Mouse (Mus musculus) embryo, embryonic 10 days (tissue): ENCODE results near the gene Slc25a26.

ENCODE experiments used
- DNase-seq: peaks from one replicate; pipeline ENCODE4 v3.0.0-alpha.2; 2015; ENCODE audit warnings: low spot score

The Slc25a26 gene

DNA sequence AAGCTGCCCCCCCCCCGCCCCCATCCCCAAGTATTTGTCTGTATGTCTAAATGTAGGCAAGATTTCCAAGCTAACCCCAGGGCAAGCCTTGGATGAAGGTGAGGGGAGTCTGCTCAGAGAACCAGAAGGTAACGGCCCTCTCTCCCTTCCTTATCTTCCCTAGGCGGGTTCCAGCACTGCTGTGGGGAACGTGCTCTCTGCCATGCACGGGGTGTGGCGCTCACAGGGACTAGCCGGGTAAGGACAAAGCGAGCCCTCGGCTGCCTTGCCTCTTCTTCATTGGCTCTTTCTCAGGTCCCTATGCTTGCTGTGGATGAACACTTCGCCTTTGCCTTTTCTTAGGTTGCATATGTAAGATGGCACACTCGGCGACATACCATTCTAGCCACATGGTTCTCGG is 98.9 kb downstream of the Slc25a26 start:
- DNase-seq = no peak

DNA sequence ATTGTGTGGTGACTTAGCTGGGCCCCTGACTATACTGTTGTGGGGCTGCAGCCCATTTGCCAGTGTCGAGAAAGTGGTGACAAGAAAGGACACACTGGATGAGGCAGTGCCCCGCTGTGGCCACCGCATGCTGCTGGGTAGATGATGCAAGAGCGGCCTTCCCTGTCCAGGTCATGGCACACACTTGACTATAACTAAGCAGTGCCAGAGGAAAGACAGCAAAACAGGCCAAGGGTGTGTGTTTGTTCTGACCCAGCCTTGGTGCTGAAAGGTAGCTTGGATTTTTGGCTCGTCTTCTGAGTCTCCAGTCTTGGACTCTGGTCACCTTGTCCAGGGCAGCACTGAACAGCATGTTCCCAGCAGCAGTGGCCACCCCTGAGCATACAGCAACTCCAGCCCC is 101.0 kb downstream of the Slc25a26 start:
- no peak for DNase-seq

DNA sequence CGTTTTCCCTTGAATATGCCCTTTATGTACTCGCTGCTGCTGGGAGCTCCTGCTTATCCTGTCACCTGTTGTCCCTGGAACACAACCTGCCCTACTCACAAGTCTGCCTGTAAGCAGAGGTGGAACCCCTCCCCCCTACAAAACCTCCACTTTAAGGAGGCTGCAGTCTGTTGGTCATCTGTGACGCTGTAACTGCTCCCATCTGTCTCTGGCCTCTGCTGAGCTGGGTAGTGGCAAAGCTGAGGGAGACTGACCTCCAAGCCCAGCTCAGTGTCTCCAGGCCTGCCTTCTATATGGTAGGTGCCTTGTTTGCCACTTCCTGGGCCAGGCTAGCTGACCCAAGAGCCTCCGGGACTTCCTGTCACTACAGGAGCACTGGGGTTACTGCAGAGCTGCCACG is 101.7 kb downstream of the Slc25a26 start:
- no peak for DNase-seq

DNA sequence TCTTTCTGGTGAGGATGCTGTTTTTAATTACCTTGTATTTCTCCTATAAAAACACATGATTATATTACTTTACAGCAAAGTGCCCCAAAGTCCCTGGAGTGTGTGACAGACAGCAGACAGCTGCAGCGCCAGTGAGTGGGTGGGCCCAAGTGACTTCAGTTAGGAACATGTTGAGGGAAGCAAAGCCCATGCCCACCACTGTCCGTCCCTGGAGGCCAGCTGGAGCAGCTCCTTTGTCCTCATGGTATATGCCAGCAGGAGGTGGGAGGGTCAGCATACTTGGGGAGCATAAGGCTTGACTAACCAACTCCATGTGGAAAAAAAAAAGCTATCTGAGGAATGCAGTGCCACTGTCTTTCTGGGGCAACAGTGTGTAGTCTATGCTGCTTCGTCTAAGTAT is 103.9 kb downstream of the Slc25a26 start:
- DNase-seq = peak; percentile 60

DNA sequence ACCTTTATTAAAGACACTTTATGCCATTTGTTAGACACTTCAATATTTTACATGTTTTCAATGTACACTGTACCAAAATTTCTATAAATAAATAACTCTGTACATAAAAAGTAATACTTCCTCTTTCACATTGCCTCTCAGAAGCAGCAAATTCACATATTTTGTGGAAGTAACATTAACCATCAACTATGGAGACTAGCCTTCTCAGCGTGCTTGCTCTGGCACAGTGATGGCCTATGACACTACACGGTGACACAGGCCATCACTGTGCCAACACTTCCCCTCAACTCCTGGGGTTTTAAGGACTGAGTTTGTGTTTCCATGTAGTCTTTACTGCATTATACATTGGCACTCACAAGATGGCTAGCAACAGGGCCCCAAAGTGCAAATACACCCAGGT is 104.4 kb downstream of the Slc25a26 start:
- DNase-seq = no peak

DNA sequence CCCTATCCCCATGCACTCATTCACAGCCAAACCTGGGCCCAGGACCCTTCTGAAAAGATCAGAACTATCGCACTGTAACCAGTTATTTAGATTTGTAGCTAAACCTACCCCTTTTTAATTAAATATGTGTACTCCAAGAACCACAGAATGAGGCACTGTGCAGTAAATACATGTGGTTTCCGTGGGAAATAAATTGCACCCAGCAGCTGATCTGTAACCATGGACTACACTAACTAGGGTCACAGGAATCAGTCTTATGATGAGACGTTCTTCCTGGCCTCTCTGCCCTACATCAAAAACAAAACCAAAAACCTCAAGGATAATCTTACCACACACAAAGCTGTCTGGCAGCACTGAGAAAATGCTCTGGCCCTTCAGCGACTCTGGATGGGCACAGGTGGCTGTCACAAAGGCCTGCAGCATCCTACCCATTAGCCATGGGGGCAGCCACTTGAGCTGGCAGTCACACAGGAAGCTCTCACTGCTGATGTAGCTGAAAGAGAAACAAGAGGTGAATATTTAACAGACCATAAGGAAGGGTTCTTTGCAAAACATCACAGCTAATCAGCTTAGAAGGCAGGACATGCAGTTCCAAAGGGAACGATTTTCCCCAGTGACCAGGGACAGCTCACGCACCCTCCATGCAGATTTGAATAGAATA is 113.2 kb downstream of the Slc25a26 start:
- DNase-seq = no peak

DNA sequence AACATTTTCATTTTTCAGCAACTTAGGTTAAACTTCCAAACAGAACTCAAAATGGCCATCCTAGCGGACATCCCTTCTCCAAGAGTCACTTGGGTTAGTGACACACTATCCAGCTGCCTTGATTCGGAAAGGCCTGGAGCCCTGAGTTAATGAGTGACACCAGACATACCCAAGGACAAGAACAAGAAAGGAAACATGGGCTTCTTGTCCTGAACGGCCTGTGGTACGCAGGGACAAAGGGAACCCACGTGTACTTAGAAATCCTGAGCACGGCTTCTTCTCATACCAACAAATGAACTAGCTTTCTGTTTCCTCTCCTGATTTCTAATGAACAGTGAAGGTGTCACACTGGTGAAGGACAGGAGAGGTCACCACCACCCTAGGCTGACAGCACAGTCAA is 114.2 kb downstream of the Slc25a26 start:
- no peak for DNase-seq

DNA sequence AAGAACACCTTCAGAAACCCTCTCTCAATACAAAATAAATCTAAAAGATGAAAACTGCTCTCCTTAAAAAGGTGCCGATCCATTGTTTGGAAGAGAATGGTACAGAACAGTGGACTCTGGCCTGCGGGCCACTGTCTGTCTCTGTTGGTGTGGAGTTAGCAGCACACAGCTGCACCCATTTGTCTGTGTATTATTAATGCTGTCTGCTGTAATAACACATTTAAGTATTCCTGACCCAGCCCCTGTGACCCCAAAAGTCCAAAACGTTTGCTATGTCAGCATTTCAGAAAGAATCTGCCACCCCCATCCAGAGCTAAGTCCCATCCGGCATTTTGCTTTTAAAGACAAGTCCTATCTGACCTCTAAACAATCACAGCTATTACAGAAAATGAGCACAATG is 115.8 kb downstream of the Slc25a26 start:
- no peak for DNase-seq

DNA sequence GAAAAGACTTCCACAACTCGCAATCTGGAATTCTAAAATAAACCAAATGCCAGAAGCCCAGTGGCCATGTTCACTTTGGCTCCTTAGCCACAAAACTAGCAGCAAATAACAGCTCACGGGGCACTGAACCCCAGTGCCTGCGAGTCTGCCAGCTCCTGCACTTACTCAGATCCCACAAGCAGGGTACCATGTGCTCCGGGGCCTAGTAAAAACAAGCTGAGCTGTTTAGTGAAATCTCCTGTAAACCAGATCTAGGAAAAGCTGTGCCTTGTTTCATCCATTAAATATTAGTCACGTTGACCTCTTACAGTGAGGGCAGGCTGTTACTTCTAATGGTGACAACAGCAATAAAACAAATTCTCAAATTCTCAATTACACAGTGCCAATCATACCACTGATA is 118.5 kb downstream of the Slc25a26 start:
- DNase-seq = no peak

DNA sequence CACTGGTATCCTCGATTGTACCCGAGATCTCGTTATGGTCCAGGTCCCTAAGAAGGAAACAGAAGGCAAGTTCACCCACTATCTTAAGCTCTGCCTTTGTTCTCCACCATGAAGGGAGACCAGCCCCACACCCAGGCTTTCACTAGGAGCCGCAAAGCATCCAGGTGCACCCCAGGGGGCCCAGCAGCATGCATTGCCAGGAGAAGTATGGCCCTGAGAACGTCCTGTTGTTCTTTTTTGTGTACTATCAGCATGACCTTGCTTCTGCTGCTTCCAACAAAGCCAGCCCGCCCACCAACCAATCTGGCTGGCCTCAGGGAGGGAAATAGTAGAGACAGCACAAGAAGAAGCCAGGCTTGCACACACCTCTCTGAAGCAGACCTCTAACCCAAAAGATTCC is 120.2 kb downstream of the Slc25a26 start:
- no peak for DNase-seq

DNA sequence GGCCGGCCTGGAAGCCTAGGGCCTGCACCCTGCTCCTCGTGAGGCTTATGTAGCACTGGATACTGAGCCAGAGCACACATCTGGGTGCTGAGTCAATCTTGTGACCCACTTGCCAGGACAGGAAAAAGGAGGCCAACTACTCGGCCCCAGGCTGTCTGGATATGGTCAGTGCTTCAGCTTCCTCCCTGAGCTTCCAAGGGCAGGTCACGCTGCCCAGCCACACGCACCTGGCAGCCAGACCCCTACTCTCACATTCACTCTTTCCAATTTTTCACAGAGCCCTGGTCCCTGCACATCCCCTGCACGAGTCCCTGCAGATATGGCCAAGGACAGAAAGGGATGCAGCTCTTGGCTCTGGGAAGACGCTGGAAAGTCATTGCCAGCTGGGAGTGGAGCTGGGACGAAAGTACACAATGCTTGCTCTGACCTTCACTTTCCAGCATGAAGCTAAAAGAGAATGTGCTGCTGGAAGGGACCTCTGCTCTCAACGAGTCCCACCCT is 120.7 kb downstream of the Slc25a26 start:
- no peak for DNase-seq

DNA sequence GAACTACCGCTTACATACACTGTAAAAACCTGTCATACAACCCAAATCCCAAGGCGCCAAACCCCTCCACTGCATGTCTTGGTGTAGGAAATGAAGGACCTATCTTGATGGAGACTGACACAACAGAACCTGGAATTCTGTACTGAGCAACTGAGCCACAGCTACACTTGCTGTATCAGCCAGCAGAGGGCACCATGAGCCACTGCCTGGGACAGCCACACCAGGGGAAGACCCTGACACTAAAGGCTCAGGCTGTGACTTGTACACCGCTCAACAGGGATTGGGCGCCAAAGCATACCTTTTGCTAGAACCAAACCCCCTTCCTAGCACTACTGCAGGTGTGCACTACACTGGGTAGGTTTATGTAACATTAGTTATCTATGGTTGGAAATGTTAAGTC is 122.9 kb downstream of the Slc25a26 start:
- DNase-seq = peak; percentile 80

DNA sequence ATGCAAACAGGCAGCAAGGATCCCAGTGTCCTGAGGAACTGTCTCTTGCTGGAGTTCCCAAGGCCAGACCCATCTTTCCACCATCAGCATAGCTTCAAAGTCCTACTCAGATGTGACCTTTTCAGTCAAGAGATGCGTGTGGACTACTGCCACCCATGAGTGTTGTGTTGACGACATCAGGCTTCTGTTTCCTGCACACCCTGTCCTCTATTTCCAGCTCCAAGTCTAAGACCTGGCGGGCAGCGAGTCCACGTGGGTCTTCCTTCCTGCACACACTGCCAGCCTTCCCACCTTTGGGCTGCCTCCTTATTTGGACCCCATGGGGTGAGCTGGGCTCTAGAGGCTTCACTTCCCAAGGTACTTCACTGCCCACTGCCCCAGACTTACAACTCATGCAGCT is 124.4 kb downstream of the Slc25a26 start:
- no peak for DNase-seq

DNA sequence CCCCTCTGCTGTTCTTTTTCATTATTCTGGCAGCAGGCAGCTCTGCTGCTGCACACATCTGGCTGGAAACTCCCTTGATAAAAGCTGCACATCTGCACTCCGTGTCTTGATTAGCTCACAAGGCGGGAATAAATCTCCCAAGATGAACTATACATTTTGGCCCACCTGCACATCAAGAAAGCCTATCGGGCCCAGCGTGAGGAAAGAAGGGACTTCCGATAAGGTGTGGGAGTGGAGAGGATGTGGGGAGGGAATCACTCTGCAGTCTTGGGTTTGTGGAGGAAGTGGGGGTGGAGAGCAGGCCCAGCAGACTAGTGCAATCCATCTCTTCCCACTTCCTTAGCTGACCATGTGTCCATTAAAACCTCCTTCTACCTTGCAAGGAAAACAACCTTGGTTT is 125.8 kb downstream of the Slc25a26 start:
- no peak for DNase-seq

DNA sequence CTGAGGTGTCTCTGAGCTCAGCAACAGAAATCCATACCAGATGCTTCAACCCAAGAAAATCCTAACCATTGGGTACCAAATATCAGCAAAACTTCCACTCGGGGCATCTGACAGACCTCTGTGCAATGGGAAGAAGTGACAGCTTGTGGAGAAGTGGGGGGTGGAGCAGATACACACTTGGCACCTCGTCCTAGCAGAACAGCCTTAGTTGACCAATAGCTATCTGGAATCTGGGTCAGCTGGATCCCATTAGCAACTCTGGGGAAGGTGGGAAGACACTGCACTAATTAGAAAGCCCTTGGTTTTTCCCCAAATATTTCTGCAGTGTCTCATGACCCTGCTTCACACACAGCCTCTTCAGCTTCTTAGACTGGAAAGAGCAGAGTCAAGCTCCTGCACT is 126.7 kb downstream of the Slc25a26 start:
- DNase-seq = no peak

DNA sequence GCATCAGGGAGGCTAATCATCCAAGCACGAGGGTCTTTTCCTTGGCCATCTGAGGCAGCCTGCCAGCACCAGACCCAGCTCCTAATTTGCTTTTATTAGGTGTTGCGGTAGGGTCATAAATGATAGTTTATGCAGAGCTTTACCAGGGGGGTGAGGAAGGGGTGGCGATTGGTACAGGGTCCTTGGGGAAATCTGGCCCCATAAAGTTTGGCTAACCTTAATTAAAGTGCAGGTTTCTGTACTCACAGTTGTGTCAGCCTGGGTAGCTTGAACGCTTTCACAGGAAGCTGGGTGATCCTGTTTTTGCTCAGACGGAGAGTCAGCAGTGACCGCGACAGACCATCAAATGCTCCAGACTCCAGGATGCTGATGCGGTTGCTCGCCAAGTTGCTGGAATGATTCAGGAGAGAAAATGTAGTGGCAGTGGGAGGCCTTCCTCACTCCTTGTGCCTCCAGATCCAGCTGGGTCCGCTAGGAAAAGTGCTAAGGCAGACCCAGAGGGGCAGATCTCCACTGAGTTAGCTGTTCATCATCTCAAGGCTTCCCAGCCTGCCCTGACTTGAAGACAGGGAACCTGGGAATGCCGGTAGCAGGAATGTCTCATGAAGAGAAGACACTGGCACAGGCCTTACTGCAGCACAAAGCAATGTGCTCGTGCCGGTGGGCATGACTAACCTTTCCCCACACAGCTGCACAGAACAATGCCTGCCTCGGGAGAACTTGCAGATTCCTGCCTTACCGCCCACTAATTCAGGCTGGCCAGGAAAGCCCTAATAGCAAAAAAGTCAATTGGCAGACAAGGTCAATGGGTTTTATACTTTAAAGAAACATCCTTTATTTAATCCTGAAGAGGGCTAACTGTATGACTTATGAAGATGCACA is 127.8 kb downstream of the Slc25a26 start:
- no peak for DNase-seq

DNA sequence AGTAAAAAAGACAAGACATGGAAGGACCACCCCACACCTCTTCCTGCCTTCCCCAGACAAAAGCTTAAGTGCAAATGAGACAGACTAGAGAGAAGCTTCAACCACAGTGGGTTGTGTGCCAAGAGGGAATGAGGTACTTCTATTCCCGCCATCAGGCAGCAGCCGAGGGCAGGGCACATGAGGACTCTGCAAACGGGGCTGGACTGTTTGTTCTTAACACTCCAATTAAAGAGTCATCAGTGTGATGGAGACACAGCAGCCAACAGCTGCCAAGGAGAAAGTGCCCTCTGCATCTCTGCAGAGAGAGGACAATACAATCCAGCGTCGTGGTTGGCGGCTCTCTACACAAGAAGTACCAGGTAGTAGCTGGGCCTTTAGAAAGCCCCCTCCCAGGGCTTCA is 128.7 kb downstream of the Slc25a26 start:
- DNase-seq = no peak

DNA sequence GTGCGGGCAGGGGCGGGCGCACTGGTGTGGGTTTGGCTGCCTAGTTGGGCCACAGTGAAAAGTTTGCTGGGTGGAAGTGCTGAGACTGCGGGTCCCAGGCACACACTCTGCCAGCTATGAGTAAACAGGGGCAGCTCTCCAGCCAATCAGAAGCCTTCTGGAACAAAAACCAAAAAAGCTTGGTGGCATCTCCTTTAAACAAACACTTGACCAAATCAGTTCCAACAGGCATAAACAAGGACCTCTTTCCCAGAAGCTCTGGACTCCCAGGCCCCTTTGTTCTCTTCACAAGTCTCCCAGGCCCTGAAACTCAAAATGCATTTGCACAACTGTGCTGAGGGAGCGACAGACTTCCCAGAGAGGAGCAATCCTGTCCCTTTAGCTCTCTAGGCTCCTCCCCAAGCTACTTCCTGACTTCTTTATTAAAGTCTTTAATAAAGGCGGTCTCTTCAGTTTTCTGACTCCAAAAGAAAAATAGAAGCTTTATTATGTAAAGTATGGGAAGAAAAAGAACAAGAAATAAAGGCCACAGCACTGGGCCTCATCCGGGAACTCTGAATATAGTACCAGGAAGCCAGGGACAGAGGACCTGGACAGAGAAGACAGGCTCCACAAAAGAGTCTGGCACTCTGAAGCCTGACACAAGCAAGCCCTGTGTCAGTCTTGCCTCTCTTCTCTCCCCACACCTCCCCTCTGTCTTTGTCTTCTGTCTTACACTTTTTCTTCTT is 131.1 kb downstream of the Slc25a26 start:
- DNase-seq = no peak

DNA sequence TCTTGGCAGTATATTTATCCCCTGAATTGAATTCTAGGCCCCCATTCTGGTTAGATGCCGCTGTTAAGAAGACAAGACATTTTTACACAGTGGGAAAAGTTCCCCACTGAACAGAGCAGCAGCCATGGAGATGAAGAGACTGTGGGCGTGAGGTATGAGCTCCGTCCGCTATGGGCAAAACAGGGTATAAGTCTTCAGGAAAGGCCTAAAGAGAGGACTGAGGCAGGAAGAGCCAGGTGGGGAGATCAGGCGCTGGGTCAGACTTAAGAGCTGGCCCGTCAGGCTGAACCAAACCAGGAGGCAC is 131.6 kb downstream of the Slc25a26 start:
- DNase-seq = no peak

DNA sequence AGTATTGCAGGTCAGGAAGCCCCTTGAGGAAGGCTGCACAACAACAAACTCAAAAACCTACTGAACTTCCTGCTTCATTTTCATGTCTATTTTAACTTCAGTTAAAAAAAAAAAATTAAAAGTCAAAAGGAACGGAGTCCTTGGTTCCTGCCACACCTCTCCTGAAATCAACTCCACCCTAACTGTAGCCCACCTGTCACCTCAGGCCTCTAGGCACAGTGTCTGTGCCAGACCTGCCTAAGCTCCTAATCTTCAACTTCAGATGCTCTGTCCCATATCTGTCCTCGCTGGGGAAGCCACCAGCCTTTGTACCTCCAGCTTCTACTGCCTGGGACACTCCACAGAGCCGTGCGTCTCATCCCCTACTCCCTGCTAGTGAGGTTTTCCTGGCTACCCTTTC is 134.1 kb downstream of the Slc25a26 start:
- no peak for DNase-seq

DNA sequence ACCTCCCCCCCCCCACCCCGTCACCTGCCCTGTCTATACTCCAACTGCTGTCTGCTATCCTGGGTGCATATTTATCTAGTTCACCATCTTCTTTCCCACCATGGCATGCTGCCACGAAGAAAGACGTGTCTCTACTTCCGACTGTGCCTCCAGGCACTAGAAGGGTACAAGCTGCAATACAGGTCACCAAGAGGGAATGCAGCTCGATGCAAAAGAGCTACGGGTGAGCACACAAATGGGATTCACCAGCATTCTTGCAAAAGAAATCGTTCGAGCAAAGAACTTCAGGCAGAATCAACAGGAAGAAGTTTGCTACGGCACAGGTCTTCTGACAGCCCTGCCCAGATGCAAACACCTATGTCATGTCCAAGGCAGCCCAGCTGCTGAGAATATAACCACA is 134.6 kb downstream of the Slc25a26 start:
- no peak for DNase-seq

DNA sequence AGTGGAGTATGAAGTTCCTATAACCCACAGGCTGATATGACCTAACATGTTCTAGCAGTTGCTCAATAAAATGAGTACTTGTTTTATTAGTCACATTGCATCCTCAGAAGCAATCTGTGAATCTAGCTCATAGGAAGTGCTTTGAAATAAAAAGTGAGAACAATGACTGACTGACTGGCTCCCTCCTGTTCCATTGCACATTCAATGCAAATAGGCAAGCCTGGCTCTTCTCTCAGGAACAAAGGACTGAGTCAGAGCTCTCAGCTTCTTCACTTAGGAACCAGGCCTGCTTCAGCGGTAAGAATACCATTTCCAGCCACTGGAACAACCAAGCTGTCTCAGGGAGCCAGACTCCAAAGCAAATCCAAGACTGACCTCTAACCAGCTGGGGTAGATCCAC is 135.2 kb downstream of the Slc25a26 start:
- DNase-seq = no peak

DNA sequence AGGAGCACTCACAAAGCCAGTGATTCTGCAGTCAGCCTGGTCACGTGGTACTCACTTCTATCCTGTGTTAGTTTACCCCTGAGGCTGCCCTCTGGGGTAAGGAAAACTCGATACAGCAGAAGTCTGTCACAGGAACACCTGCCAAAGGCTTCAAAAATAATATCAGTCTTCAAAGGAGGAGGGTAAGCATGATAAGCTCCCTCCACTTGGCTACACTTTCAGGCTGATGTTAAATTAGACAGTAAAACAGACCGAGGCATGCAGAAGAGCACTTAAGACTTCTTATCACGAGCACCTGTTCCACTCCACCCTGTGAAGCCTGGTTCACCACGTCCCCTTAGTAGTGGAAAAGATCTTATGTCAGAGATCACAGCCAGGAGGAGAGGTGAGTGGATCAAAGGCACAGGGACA is 136.9 kb downstream of the Slc25a26 start:
- no peak for DNase-seq
